Mouse (Mus musculus) E14TG2a.4 (cell line): ENCODE data around the gene Eya4.

Source experiments
- CTCF ChIP-seq: conservative IDR thresholded peaks from 2 replicates; pipeline ENCODE4 v1.5.1; 2014; ENCODE audit warnings: low read length
- NANOG ChIP-seq: IDR thresholded peaks from 2 replicates; pipeline ENCODE4 v1.6.1; 2014; ENCODE audit warnings: borderline replicate concordance, low read length, mixed read lengths
- POU5F1 ChIP-seq: IDR thresholded peaks from 2 replicates; pipeline ENCODE4 v1.6.1; 2014; ENCODE audit warnings: low read length, borderline replicate concordance

GRCm38 (mm10) chr10:23115321-23115720, 235.3 kb downstream of the Eya4 start:
- TF ChIP-seq CTCF (no peak), NANOG (no peak), POU5F1 (no peak)
